Mouse (Mus musculus) spleen, adult 2 months (tissue): Measurements from ENCODE around the gene Cul4a. TPM values are rescaled to one million over a fixed set of nuclear protein-coding genes. Genes with fewer than 3 reads are reported as not detected.

ENCODE experiments used
- DNase-seq, 2 experiments: peaks; one replicate each; pipeline versions ENCODE4 v3.0.0 to v3.0.0-alpha.2; 2012 to 2021; ENCODE audit warnings: low spot score in 2 of 2, low read depth in 1 of 2
- H3K27ac ChIP-seq: fragments of 200-500 bp; 2 replicates; pipeline ENCODE4 v1.5.1; 2012; ENCODE audit warnings: low read length, inconsistent platforms; ENCODE audit not compliant: insufficient read depth
- H3K27me3 ChIP-seq: fragments of 200-500 bp; 2 replicates; pipeline ENCODE4 v1.6.1; 2012; ENCODE audit warnings: mild to moderate bottlenecking, moderate library complexity, low read length, inconsistent platforms; ENCODE audit not compliant: control insufficient read depth, insufficient read depth
- H3K36me3 ChIP-seq: fragments of 200-500 bp; 2 replicates; pipeline ENCODE4 v1.6.1; 2012; ENCODE audit warnings: mild to moderate bottlenecking, low read length, inconsistent platforms; ENCODE audit not compliant: control insufficient read depth, insufficient read depth
- H3K4me1 ChIP-seq: fragments of 200-500 bp; 2 replicates; pipeline ENCODE4 v1.6.1; 2011; ENCODE audit warnings: inconsistent platforms; ENCODE audit not compliant: control insufficient read depth, insufficient read depth, insufficient read length
- H3K4me3 ChIP-seq: fragments of 200-500 bp; 2 replicates; pipeline ENCODE4 v1.5.1; 2011; ENCODE audit warnings: mild to moderate bottlenecking, inconsistent platforms; ENCODE audit not compliant: insufficient read depth, insufficient read length; ENCODE audit errors: extremely low read depth
- CTCF ChIP-seq: fragments of 200-500 bp; IDR thresholded peaks from 2 replicates; pipeline ENCODE4 v1.5.1; 2011; ENCODE audit warnings: mild to moderate bottlenecking, inconsistent platforms; ENCODE audit not compliant: insufficient read depth, insufficient read length, insufficient replicate concordance; ENCODE audit errors: extremely low read depth
- POLR2A ChIP-seq: fragments of 200-500 bp; IDR thresholded peaks from 2 replicates; pipeline ENCODE4 v1.6.1; 2011; ENCODE audit warnings: low read depth, low read length, inconsistent platforms
- WGBS: fragments of 180-500 bp; shearing (Covaris S2); methylation state at CpG from one replicate; pipeline ENCODE4 v1.1.7; 2018; 5-methylcytosine and 5-hydroxymethylcytosine counted together
- polyA plus RNA-seq: library from polyadenylated mRNA; depleted of rRNA; stranded (reverse); fragments of >200 nt; gene quantifications from 2 replicates; pipeline ENCODE4 v1.2.3, GENCODE M21; 2012

Gene Cul4a
- polyA plus RNA-seq, 1 experiment, result 31.6 TPM

DNA sequence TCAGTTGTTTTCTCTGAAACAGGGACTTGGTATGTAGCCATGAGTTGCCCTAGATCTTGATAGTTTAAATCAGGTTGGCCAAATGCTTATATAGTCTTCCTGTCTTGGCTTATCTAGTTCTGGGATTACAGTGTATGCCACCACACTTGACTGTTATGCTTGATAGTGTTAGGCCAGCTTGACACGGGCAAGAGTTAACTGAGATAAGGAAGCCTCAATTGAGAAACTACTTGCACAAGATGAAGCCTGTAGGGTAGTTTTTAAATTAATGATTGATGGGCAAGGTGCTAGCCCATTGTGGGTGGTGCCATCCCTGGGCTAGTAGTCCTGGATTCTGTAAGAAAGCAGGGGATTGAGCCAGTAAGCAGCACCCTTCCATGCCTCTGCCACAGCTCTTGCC lies 58.1 kb downstream of the Cul4a start:
- Histone ChIP-seq H3K4me3 (no peak overlapping the region), H3K27ac (no peak overlapping the region), H3K36me3 (peaks cover 11% of the 10 kb centered on the region), H3K27me3 (no peaks in the 10 kb centered on the region), H3K4me1 (peaks cover 3% of the 10 kb centered on the region)
- WGBS, result 76% methylated on average over 1 of the region's 1 CpGs
- no peak for TF ChIP-seq CTCF
- TF ChIP-seq POLR2A, result no peak
- no peak for DNase-seq

DNA sequence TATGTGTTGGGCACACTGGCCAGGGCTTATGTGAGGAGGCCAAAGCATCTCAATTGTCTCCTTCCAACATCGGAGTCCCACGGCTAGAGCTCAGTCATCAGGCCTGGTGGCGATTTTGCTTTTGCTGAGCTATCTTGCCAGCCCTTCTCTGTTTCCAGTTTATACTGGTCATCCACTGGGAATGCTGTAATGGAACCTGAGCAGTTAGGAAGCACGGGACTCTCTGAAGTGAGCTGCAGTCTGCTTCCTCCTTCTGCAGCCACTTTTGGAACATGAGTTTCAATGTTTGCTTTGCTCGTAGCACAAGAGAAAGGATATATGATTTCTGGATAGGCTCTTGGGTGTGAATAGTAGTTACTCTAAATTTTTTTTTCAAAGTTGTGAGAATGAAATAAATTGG lies 58.9 kb downstream of the Cul4a start:
- Histone ChIP-seq H3K4me1 (peaks cover 3% of the 10 kb centered on the region), H3K27ac (no peak overlapping the region), H3K36me3 (peaks cover 11% of the 10 kb centered on the region), H3K4me3 (no peak overlapping the region), H3K27me3 (no peaks in the 10 kb centered on the region)
- no peak for DNase-seq
- TF ChIP-seq CTCF (no peak), POLR2A (no peak)
- WGBS, result 87% methylated on average over 5 of the region's 5 CpGs

DNA sequence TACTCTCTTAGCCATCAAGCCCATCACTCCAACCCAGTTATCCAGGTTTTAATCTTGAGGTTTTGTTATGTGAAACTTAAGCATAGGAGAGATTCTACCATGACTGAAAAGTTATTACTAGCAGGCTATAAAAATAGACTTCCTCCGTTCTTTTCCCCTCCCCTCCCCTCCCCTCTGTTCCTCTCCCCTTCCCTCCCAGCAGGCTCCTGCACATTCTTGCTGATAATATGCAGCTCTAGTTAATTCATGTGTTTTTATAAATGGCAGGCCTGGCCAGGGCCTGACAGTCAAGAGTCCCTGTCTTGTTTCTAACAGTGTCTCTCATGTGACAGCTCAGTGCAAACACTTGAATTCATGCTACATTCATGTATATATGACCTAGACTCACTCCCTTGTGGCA lies 65.1 kb downstream of the Cul4a start:
- no peaks in the 10 kb centered on the region for H3K27me3 ChIP-seq
- H3K4me3 ChIP-seq, result no peak overlapping the region
- DNase-seq, result no peak
- WGBS, result 37% methylated on average over 1 of the region's 1 CpGs
- H3K4me1 ChIP-seq, result no peaks in the 10 kb centered on the region
- no peak overlapping the region for H3K27ac ChIP-seq
- no peak for TF ChIP-seq CTCF
- TF ChIP-seq POLR2A, result no peak
- peaks cover 42% of the 10 kb centered on the region for H3K36me3 ChIP-seq

DNA sequence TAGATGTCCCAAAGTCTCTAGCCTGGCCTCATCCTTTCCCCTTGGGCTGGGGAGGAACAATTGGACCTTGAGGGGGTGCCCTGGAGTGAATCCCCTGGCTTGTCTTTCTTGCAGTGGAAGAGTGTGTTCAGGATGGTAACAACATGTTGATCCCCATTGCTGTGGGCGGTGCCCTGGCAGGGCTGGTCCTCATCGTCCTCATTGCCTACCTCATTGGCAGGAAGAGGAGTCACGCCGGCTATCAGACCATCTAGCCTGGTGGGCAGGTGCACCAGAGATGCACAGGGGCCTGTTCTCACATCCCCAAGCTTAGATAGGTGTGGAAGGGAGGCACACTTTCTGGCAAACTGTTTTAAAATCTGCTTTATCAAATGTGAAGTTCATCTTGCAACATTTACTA lies 68.9 kb downstream of the Cul4a start:
- no peaks in the 10 kb centered on the region for H3K4me1 ChIP-seq
- no peak overlapping the region for H3K27ac ChIP-seq
- H3K4me3 ChIP-seq, result no peak overlapping the region
- no peak for DNase-seq
- no peak for TF ChIP-seq POLR2A
- TF ChIP-seq CTCF, result no peak
- peaks cover 37% of the 10 kb centered on the region for H3K36me3 ChIP-seq
- H3K27me3 ChIP-seq, result no peaks in the 10 kb centered on the region
- 95% methylated on average over 4 of the region's 4 CpGs for WGBS

DNA sequence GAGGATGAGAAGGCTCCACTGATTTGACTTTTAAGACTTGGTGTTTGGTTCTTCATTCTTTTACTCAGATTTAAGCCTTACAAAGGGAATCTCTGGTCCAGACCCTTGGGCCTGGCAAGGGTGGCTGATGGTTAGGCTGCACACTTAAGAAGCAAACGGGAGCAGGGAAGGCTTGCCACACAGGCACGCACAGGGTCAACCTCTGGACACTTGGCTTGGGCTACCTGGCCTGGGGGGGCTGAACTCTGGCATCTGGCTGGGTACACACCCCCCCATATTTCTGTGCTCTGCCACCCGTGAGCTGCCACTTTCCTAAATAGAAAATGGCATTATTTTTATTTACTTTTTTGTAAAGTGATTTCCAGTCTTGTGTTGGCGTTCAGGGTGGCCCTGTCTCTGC lies 69.4 kb downstream of the Cul4a start:
- H3K4me3 ChIP-seq, result no peak overlapping the region
- H3K4me1 ChIP-seq, result no peaks in the 10 kb centered on the region
- WGBS, result 92% methylated on average over 4 of the region's 4 CpGs
- no peak for DNase-seq
- TF ChIP-seq POLR2A (no peak), CTCF (no peak)
- H3K36me3 ChIP-seq, result peaks cover 36% of the 10 kb centered on the region
- H3K27me3 ChIP-seq, result no peaks in the 10 kb centered on the region
- no peak overlapping the region for H3K27ac ChIP-seq

DNA sequence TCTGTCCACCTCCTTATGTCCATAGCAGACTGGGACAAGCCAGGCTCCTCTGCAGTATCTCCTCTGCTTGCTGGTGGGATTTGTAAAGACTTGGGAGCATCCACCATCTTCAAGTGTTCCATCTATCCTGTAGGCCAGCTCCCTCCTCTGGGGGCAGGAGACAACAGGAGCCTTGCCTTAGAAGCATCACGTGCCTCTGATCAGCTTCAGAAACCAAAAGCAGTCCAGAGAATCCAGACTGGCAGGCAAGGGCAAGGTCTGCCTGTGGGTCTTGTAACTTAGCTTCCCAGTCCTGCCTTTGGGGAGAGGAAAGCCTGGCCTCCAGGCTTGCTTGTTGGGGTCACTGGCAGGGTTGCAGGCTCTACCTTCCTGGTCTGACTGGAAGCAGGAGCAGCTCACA lies 70.2 kb downstream of the Cul4a start:
- H3K27me3 ChIP-seq, result no peaks in the 10 kb centered on the region
- H3K4me1 ChIP-seq, result no peaks in the 10 kb centered on the region
- H3K4me3 ChIP-seq, result no peak overlapping the region
- DNase-seq, result no peak
- H3K27ac ChIP-seq, result no peak overlapping the region
- 97% methylated on average over 1 of the region's 1 CpGs for WGBS
- TF ChIP-seq POLR2A (no peak), CTCF (no peak)
- peaks cover 33% of the 10 kb centered on the region for H3K36me3 ChIP-seq

DNA sequence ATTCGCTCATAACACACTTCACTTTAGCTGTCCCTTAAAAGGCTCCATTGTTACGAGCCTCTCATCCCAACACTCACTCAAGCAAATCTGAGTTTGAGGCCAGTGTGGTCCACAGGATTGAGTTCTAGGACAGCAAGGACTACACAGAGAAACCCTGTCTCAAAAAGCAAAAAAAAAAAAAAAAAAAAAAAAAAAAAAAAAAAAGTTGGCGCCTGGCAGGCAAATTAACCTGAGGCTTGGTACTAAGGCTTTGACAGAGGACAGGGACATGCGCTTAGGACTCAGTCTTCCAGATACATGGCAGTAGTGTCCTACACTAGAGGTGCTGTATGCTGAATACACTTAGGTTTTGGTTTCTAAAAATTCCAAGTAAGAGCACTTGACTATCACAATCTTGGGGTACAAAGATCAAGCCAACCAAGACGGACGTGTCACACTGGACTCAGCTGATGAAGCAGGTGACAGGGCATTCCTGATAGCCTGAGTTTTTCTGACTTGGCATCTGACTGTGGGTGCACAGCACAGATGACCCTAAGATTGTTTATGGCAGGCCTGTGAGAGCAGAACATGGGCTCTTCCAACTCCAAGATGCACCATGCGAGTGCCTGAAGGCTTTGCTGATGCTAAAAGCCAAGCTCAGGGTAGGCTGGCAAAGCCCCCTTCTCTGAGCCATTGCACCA lies 71.9 kb downstream of the Cul4a start:
- DNase-seq, result no peak
- Histone ChIP-seq H3K36me3 (peaks cover 27% of the 10 kb centered on the region), H3K4me1 (no peaks in the 10 kb centered on the region), H3K27ac (no peak overlapping the region), H3K4me3 (no peak overlapping the region), H3K27me3 (no peaks in the 10 kb centered on the region)
- 90% methylated on average over 7 of the region's 7 CpGs for WGBS
- TF ChIP-seq CTCF (no peak), POLR2A (no peak)

DNA sequence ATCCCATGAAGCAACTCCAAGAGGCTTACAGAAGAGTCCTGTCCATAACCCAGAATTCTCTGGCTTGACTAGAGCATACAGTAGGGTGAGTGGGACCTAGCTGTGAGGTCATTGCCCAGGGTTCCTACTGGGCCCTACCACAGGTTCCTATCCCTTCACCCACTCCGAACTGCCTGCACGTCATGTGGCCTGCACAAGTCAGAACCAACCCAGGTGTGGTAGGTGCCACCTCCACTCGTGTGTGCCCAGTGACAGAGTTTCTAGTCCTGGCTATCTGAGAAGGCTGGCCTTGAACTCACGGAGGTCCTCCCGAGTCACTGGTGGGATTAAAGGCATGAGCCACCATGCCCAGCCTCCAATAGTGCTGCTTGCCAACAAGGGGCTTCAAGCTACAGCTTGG lies 72.7 kb downstream of the Cul4a start:
- Histone ChIP-seq H3K27ac (no peak overlapping the region), H3K4me3 (no peak overlapping the region), H3K36me3 (peaks cover 24% of the 10 kb centered on the region), H3K27me3 (no peaks in the 10 kb centered on the region), H3K4me1 (no peaks in the 10 kb centered on the region)
- no peak for DNase-seq
- TF ChIP-seq CTCF, result no peak
- no peak for TF ChIP-seq POLR2A
- 87% methylated on average over 5 of the region's 5 CpGs for WGBS
